Mouse (Mus musculus) mouse embryonic stem cell (cell line): ENCODE measurements around the gene Nckap1l.

ENCODE experiments used
- in situ Hi-C, 2 experiments: fragments of 300-500 bp; cut with MboI; formaldehyde crosslinking; loops; 1 replicate in 1 of 2; 3 replicates in 1 of 2; pipeline ENCODE4 v1.14.3; 2019 to 2020; ENCODE audit warnings: low sequenced_read_pairs in 2 of 2, low pct_unique_long_range_greater_than_20kb in 1 of 2, mixed read lengths in 1 of 2; ENCODE audit not compliant: unreplicated experiment in 1 of 2

The Nckap1l gene

DNA sequence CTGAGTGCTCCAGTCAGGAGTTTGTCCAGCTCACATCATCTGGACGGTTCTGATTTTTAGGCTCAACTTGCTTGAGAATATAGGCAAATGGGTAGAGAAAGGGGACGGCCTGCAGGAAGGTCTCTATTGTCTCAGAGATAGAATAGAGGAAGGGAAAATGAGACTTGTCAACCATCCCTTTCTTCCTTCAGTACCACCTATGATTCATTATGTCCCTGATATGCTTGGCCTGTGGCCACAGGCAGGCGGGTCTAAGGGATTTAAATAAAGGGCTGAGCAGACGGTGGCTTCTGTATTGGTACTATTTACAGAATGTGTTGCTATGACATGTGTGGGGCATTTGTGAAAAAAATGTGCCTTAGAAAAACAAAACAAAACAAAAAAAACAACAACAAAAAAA lies 34.7 kb downstream of the Nckap1l start:
- in situ Hi-C loops, result loop anchor here in 1 of 2 experiments (10.0 kb wide), 1 partner anchor 46 kb away; the partner anchor contains the start of gene Ppp1r1a

DNA sequence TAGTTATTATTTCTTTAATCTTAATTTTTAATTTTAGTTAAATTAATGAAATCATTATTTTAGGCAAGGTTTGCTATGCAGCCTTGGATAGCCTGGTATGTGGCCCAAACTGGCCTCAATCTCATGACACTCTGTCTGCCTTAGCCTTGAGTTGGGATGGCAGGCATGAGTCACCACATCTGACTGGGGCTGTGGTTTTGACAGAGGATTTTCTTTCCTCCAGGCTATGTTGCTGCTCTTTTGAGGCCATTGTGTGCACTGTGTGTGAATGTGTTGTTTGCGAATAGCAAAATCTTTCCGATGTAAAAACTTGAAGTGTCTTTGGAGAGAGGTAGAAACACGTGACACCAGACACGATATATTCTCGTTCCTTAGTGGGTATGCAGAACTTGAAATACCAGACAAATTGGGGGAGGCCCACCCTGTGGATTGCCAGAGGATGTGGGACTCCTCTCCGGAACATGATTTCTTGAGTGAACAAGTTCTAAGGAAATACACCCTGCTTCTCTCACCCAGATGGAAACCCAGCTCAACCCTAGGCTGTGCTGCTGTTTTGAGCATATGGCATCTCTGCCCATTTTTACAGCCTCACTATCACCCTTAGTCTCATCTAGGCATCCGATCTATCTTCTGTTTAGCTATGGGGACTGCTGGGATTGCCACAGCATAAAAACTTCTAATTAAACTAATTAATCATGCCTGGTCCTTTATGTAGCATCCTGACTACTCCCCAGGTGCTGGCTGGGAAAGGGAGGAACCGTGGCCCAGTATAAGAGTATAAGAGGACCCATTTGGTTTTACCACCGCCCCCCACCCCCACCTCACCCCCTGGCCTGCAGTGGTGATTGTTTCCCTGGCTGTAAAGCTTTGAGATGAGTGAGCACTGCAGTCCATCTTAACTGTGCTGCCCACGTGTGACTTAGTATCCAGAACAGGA lies 42.9 kb downstream of the Nckap1l start:
- in situ Hi-C loops, result no loop called here

DNA sequence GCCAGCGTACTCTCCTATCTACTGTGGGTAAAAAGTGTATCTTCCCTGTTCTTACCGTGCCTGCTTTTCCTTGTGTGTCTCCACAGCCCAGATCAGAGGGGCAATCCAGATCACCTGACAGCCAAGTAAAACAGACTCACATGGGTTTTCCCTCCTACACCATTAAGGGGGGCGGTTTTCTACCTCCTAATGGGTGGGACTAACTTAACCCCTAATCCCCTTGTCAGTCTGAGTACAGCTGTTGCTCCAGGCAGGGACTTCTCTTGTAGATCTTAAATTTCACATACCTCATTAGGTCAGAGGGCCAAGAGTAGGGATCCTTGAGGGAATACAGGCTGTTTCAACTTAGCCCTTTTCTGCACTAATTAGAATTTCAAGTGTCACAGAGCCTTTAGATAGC lies 44.6 kb downstream of the Nckap1l start:
- in situ Hi-C loops, result no loop called here

DNA sequence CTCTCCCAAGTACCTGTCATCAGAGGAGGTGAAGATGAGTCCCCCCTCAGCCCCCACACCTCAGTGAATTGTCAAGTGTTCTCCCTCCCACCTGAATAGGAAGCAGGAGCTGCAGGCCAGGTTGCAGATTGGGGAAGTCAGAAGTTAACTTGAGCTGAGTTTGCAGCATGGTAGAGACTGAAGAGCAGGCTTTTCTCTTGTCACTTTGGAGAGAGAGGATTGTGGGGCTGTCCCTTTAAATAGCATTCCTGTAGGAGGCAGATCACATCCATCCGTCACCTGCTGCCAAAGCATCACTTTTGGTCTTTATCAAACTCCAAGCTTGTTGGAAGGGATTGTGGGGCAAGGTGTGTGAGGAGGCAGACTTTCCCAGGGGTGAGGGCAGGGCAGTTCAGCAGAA lies 47.1 kb downstream of the Nckap1l start:
- in situ Hi-C loops, result no loop called here

DNA sequence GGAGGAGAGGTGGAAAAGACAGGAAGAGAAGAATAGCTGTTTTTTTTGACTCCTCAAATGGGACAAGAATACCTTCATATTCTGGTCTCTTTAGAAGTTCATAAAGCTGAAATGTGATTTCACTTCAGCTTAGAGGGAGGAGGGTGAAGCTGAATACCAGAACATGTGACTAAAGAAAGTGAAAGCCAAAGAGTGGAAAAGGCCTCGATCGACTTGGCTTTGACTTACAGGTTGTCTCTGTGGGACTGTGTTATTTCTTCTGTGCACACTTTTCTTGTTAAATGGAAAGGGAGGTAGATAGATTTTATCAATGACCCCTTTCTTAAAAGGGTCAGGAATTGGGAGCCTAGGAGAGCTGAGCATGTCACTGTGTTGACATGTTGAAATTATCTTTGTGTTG lies 47.6 kb downstream of the Nckap1l start:
- in situ Hi-C loops, result no loop called here

DNA sequence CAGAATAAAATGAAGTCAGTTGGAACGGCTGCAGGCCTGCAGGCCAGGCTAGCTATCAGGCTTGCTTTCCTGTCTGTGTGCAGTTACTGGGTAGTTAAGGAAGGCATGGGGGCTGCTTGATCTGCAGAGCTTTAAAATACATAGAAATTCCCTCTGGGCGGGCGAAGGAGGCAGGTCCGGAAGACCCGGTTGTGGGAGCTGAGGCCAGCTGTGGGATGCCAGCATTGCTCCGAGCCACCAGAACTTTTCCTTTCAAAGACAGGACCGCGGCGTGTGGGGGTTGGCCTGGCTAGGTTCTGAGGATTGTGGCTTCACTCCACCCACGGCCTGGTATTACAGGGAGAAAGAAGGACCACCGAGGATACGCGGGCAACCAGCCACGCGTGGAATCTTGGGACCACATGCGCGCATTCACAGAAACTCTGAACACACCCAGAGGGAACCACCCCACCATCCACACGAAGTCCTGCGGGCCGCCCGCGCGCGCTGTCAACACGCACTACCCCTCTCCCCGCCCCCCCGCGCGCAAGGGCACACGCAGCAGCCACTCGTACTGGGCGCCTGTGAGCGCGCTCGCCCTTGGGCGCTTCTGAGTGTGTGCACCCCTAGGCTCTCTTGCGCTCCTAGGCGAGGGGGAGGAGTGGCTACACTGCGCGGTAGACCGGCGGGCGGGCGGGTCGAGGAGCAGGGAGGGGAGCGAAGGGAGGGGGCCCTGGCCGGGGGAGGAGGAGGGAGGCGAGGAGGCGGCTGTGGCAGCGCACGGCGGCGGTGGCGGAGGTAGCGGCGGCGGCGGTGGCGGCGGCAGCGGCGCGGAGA lies 49.0 kb downstream of the Nckap1l start, which contains the start of gene Pde1b:
Gene Pde1b, plus strand, starts transcription at position 600 of the 816 bp plus-strand sequence.
- in situ Hi-C loops, result no loop called here

DNA sequence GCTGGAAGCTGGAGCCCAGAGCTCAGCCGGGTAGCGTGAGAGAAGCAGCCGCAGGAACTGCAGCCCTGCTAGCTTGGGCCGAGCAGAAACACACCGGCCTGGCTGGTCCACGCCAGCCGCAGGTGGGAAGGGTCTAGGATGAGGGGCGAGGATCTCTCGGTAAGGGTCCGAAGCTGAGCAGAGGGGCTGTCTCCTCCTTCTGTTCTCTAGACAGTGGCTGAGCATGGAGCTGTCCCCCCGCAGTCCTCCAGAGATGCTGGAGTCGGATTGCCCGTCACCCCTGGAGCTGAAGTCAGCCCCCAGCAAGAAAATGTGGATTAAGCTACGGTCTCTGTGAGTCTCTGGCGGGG lies 49.6 kb downstream of the Nckap1l start:
- in situ Hi-C loops, result no loop called here

DNA sequence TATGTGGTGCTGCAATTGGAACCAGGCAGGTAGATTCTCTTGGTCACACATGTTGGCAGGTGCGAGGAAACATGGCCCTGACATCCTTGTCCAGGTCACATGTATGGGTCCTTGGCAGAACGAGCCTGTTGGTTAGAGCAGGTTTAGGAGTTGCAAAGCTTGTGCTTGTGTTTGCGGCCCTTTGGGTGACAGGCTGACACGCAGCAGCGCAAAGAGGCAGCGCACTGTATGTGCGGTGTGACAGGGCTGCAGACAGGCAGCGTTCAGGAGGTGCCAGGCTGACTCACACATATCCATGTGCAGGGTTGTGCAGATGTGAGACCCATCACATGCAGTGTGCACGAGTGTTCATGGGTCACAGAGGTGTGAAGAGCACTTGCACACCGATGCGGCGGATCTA lies 50.1 kb downstream of the Nckap1l start:
- in situ Hi-C loops, result no loop called here

DNA sequence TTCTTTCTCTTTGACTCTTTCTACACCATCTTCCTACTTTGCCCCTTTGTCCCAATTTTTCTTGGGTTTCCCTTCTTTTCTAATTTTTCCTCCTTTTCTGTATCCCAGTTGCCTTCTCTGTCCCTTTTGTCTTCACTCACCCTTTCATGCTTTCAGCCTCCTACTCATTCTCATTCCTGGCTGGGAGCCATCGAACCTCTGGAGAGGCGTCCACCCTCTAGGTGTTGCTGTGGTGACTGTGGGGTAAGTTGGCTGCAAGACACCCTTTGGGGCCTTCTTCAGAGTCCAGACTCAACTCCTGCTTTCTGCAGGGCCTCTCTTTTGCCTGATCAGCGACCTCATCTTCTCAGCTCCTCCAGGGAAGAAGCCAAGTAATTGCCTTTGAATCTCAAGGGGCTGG lies 55.7 kb downstream of the Nckap1l start:
- in situ Hi-C loops, result no loop called here

DNA sequence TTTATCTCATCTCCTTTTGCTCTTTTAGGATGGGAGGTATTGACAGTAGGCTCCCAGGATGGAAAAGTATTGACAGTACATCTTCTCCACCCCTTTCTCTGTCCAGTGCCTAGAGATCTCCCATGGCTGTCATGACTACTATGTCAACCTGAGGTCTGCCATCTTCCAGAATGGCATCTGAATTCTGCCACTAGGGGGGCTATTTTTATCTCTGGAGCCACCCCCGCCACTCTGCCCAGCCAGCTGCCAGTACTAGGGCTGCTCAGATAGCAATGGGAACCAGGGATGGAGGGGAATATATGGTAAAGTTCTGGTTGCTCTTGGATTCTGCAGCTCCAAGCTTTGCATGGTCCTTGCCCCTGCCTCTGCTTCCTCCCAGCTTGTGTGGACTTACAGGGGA lies 58.1 kb downstream of the Nckap1l start:
- in situ Hi-C loops, result no loop called here

DNA sequence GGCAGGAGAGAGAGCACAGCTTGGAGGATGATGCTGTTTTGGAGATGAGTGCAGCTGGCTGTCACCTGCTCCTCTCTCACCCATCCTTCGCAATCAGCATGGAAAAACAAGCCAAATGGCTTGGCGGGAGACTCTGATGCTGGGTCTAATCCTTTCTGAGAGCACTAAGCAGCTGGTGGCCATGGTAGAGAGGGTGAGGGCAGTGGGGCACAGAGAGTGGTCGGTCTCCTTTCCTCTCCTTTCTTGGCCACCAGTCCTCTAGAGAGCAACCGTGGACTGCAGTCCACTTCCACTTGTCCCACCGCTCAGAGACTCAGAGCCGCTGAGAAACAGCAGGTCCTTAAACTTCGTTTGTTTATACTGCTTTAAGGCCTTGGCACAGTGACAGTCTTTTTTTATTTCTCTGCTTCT lies 60.0 kb downstream of the Nckap1l start:
- in situ Hi-C loops, result no loop called here

DNA sequence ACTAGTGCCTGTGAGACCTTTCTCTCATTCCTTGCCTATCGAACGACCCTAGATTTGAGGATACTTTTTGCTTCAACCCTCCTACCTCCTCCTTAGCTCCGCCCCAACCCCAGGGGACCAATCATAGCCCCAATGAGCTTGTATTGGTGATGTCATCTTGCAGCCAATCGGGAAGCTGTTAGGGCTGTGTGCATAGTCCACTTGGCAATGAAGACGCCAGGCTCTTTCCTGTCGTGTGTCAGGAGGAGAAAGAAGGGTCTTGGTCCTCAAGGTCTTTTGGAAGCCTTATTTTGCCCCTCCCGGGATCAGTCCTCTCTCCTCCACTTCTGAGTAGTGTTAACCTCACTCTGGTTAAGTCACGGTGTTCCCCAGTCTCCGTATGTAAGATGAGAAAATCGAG lies 60.5 kb downstream of the Nckap1l start:
- in situ Hi-C loops, result no loop called here

DNA sequence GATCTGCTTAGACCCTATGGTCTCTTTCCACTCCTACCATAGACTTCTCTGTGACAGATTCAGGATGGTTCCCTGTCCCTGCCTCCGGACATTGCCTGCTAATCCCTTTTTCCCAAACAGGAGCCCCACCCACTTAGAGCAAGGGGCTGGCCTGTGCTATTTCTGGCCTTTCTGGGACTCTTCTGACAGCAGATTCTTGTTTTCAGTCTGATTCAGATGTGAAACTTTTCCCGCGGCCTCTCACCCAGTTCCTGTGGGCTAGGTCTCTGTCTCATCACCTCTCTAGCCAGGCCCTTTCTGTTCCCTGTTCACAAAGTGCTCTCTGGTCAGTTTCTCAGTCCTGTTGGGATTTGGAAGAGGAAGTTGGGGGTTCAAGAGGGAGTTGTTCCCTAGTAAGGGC lies 61.3 kb downstream of the Nckap1l start:
- in situ Hi-C loops, result no loop called here

DNA sequence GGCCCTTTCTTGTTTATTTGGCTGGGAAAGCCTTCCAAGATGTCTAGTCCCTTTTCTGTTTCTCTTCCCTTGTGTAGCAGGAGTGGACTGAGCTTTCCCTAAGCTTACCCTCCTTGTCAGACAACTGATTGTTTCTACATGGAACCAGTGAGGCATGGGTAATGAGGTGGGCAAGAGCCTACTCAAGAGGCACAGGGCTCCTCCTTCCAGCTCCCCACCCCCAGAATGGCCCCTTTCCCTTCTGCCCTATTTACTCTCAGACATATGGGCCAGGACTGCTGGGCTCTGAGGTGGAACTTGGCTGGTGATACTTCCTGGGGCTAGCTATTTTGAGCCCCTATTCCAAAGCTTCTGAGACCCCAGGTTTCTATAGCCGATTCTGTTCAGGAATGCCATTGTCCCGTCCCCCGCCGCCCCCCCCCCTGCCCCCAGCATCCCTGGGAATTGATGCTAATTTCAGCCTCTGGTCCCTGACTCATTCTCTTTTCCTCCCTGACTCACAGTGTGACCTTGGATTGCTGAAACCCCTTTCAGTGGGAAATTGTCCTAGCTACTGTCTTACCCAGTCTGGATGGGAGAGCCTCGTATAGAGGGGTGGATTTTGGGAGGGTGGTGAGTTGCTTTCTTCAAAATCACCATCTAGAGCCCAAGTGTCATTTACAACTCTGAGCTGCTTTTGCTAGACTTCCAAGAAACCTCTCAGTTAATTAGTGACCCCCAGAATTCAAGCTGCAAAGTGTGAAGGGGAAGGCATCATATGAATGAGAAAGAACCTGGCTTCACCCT lies 65.2 kb downstream of the Nckap1l start:
- in situ Hi-C loops, result no loop called here

DNA sequence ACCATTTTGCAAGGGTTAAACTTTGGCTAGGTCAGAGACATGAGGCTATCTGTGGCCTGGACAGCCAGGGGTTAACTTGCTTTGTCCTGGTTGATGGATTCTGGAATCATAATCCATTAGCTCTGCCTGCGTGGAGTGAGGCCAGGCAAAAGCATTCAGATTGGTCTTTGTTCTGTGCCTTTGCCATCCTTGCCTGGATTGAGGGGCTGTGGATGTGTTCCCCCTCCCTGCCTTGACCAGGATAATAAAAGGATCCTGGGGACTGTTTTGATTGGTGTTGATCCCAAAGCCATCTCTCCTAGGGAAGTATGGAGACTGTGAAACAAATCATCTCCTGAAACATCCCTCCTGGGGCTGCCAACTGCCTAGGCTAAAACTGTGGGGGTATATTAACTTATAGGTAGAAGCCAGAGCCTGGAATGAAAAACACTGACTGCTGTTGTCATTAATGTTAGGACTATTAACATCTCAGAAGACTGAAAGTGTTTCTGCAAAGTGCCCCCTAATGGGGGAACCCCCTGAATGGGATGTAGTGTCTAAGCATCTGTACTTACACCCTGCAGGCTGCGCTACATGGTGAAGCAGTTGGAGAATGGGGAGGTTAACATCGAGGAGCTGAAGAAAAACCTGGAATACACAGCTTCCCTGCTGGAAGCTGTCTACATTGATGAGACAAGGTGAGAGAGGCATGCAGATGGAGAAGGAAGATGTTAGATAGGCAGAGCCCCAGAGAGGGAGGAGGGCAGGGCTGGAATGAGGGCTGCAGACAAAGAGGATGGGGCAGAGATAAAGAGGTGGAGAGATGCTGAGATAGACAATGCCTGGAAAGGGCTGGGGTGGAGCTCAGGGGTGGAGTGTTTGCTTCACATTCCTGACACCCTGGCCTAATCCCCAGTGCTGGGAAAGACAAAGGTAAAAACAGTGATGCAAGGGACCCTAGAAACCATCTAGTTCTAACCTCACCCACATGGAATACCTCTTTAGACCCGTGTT lies 66.1 kb downstream of the Nckap1l start:
- in situ Hi-C loops, result no loop called here

DNA sequence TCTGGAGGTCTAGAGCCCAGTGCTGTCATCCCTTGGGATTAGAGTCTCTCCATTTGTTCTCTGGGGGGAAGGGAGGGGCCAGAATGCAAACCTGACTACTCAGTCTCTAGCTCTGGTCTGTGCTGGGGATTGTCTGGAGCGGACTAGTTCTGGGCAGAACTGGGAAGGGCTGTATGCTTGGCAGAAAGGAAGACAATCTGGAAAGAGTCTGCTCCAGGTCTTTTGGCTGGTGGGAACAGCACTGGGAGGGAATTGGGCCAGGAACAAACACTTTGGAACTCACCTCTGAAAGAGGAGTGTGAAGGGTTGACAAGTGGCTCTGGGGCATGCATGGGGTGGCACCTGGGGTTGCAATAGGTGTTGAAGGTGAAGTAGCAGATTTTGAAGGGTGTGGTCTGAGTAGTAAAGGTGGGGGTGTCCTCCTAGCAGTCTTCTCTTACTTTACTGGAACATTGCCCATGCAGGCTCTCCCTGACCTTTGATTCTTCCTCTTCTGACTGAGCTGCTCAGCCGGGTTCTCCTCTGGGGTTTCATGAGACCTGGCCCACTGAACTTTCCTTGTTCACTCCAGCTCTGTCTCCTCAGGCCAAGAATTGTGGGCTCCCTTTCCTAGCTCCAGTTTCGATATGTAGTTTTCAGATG lies 69.0 kb downstream of the Nckap1l start:
- in situ Hi-C loops, result no loop called here

DNA sequence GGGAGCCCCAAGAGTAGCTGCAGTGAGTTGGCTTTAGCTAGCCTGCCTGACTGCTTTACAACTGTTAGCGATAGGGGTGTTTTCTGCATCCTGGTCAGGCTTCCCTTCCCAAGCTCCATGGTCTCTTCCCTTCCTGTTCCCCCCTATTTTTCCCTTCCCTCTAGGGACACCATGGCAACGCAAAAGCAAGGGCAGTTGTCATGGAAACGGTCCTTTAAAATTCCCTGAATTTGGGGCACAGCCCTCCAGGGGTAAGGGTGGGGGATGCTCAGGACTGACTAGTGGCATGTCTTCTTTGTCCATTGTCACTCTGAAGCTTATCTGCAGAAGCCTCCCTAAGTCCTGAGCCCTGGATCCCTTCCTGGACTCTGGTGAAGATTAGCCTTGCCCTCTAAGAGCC lies 69.6 kb downstream of the Nckap1l start:
- in situ Hi-C loops, result no loop called here
